Mouse (Mus musculus) Patski (cell line): ENCODE results near the gene Ppfibp2. TPM values are rescaled to one million over a fixed set of nuclear protein-coding genes. Genes with fewer than 3 reads are reported as not detected.
A peak's percentile ranks its signal among the peaks of the same experiment; 100 is the strongest.

ENCODE experiments used
- ATAC-seq: fragments of 100-300 bp; one replicate; pipeline ENCODE4 v1.8.0; 2021
- CTCF ChIA-PET: fragments of 350-600 bp; sonication (Branson Sonifier 250); formaldehyde crosslinking; loops from one replicate; lab custom pipeline; 2022; ENCODE audit warnings: inconsistent platforms; lab: Charles Lee
- POLR2A ChIA-PET: fragments of 350-600 bp; sonication (Branson Sonifier 250); formaldehyde crosslinking; loops from one replicate; lab custom pipeline; 2022; ENCODE audit warnings: antibody characterized with exemption, inconsistent platforms; lab: Charles Lee
- DNase-seq: peaks from one replicate; pipeline ENCODE4 v3.0.0-alpha.2; 2011; ENCODE audit warnings: low read depth, low spot score
- H3K27me3 ChIP-seq: fragments of 371-371 bp; one replicate; pipeline ENCODE4 v1.5.1; 2021
- CTCF ChIP-seq: fragments of 100-300 bp; IDR thresholded peaks from one replicate; pipeline ENCODE4 v1.5.1; 2021
- in situ Hi-C: fragments of 300-500 bp; cut with MboI; formaldehyde crosslinking; loops from 3 replicates; pipeline ENCODE4 v1.11.1; 2018; ENCODE audit warnings: low pct_unique_long_range_greater_than_20kb, mixed read lengths
- polyA plus RNA-seq: library from polyadenylated mRNA; unstranded; gene quantifications from one replicate; pipeline ENCODE4 v1.2.3, GENCODE M21; 2021

Gene Ppfibp2
- polyA plus RNA-seq, 1 experiment from 2014 or later, result 1.4 TPM

GRCm38 (mm10) chr7:107642586-107643275 lies 47.7 kb downstream of the Ppfibp2 start:
- CTCF ChIA-PET, result interaction anchor here (1.4 kb wide), 1 partner anchor 18 kb away, joined by 3 read pairs; no protein-coding TSS in a partner anchor
- POLR2A ChIA-PET, result no interaction called here
- DNase-seq (no peak), ATAC-seq (no peak)
- H3K27me3 ChIP-seq, result no peaks in the 10 kb centered on the region
- no peak for TF ChIP-seq CTCF
- in situ Hi-C loops, result no loop called here

DNA sequence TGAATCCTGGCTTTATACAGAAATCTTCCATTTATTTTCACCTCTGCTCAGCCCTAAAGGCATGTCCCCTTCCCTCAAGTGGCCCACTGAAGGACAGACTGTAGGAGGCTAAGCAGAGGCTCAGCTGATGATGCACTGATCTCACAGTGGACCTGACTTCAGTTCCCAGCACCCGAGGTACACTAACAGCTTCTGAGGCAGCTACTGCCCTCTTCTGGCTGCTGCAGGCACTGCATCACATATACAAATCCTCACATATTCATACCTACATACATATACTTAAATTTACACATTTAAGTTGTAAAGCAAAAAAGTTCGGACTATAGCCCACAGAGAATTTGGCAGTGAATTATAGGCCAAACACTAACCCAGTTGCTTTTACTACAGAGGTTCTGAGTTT lies 50.0 kb downstream of the Ppfibp2 start:
- in situ Hi-C loops, result no loop called here
- DNase-seq (no peak), ATAC-seq (no peak)
- TF ChIP-seq CTCF, result peak; percentile 36
- ChIA-PET CTCF (no interaction called here), POLR2A (no interaction called here)
- H3K27me3 ChIP-seq, result no peaks in the 10 kb centered on the region

- in situ Hi-C loops, result no loop called here
- no peak for TF ChIP-seq CTCF
- DNase-seq (no peak), ATAC-seq (peak; percentile 39)
- no peaks in the 10 kb centered on the region for H3K27me3 ChIP-seq
- POLR2A ChIA-PET, result no interaction called here
- CTCF ChIA-PET, result no interaction called here
Observed at GRCm38 (mm10) chr7:107648937-107649688, 54.1 kb downstream of the Ppfibp2 start.

- POLR2A ChIA-PET, result no interaction called here
- H3K27me3 ChIP-seq, result no peaks in the 10 kb centered on the region
- TF ChIP-seq CTCF, result no peak
- DNase-seq (no peak), ATAC-seq (no peak)
- in situ Hi-C loops, result no loop called here
- CTCF ChIA-PET, result no interaction called here
Observed at GRCm38 (mm10) chr7:107649990-107650389, 55.0 kb downstream of the Ppfibp2 start.

GRCm38 (mm10) chr7:107651821-107652220 lies 56.8 kb downstream of the Ppfibp2 start:
- H3K27me3 ChIP-seq, result no peaks in the 10 kb centered on the region
- no peak for DNase-seq
- TF ChIP-seq CTCF, result no peak
- POLR2A ChIA-PET, result interaction anchor here (0.6 kb wide), 1 partner anchor 68 kb away, joined by 3 read pairs; no protein-coding TSS in a partner anchor
- in situ Hi-C loops, result no loop called here
- ATAC-seq, result no peak
- CTCF ChIA-PET, result interaction anchor here (3.1 kb wide), 1 partner anchor 9 kb away, joined by 14 read pairs; no protein-coding TSS in a partner anchor

GRCm38 (mm10) chr7:107656451-107656850 lies 61.4 kb downstream of the Ppfibp2 start:
- no peak for ATAC-seq
- ChIA-PET CTCF (no interaction called here), POLR2A (no interaction called here)
- DNase-seq, result no peak
- no peaks in the 10 kb centered on the region for H3K27me3 ChIP-seq
- no peak for TF ChIP-seq CTCF
- in situ Hi-C loops, result no loop called here

- no peak for ATAC-seq
- ChIA-PET CTCF (interaction anchor here (1.3 to 2.3 kb wide), 3 partner anchors 40 to 90 kb away, joined by 6 to 10 read pairs (median 7); no protein-coding TSS in a partner anchor), POLR2A (no interaction called here)
- TF ChIP-seq CTCF, result no peak
- H3K27me3 ChIP-seq, result no peaks in the 10 kb centered on the region
- in situ Hi-C loops, result no loop called here
- DNase-seq, result no peak
Observed at GRCm38 (mm10) chr7:107659186-107659918, 64.3 kb downstream of the Ppfibp2 start.

DNA sequence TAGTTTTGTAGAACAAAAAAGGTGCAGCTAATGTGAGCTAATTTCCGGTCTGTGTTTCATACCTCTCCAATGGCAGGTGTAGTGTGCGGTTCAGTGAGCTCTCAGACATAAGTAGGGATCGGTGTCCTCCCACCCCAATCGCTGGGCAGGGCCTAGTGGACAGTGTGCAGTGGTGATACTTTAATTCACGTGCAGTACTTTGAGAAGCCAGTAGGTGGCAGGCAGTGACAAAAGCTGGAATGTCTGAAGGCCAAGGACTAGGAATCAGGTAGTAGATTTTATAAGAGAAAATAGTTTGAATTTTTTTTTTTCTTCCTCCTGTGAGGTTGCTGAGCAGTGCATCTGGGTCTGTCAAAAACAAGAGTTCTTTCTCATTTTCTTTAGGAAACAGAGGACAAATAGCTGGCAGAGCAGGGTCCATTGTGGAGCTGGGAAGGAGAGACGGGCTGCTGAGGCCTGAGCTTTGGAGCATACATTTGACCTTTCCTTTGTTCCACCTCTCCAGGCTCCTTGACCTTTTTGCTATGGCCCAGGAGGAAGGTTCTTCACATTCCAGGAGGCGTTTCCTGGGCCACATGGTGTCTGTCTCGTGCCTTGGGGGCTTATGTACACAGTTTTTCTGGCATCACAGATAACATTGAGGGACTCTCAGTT lies 66.3 kb downstream of the Ppfibp2 start:
- in situ Hi-C loops, result loop anchor here (5.0 kb wide), 1 partner anchor 76 kb away; no protein-coding TSS in a partner anchor
- POLR2A ChIA-PET, result no interaction called here
- TF ChIP-seq CTCF, result peak; percentile 70
- H3K27me3 ChIP-seq, result no peaks in the 10 kb centered on the region
- ATAC-seq, result peak; percentile 36
- no peak for DNase-seq
- CTCF ChIA-PET, result interaction anchor here (0.6 to 2.4 kb wide), 18 partner anchors 9 to 118 kb away, joined by 3 to 15 read pairs (median 4); no protein-coding TSS in a partner anchor

- no peak for DNase-seq
- ChIA-PET CTCF (interaction anchor here (0.6 to 2.4 kb wide), 17 partner anchors 9 to 118 kb away, joined by 3 to 15 read pairs (median 5); no protein-coding TSS in a partner anchor), POLR2A (no interaction called here)
- in situ Hi-C loops, result loop anchor here (5.0 kb wide), 1 partner anchor 75 kb away; no protein-coding TSS in a partner anchor
- TF ChIP-seq CTCF, result no peak
- ATAC-seq, result no peak
- H3K27me3 ChIP-seq, result no peaks in the 10 kb centered on the region
Observed at GRCm38 (mm10) chr7:107661843-107662281, 66.9 kb downstream of the Ppfibp2 start.
